Mouse (Mus musculus): ENCODE data around the gene Tmed9. TPM values are rescaled to one million over a fixed set of nuclear protein-coding genes. Genes with fewer than 3 reads are reported as not detected.

Gene Tmed9
- 29.5 TPM for polyA plus RNA-seq (2014; fragmentation: Illumina TruSeq; extraction: RNeasy Lipid Tissue Mini Kit (QIAGEN cat#74804); ENCODE audit: low read depth, low replicate concordance)

GRCm38 (mm10) chr13:55573432-55573831 lies at the start of gene Tmed9:
Gene Tmed9, plus strand, starts transcription at chr13:55573732.

DNA sequence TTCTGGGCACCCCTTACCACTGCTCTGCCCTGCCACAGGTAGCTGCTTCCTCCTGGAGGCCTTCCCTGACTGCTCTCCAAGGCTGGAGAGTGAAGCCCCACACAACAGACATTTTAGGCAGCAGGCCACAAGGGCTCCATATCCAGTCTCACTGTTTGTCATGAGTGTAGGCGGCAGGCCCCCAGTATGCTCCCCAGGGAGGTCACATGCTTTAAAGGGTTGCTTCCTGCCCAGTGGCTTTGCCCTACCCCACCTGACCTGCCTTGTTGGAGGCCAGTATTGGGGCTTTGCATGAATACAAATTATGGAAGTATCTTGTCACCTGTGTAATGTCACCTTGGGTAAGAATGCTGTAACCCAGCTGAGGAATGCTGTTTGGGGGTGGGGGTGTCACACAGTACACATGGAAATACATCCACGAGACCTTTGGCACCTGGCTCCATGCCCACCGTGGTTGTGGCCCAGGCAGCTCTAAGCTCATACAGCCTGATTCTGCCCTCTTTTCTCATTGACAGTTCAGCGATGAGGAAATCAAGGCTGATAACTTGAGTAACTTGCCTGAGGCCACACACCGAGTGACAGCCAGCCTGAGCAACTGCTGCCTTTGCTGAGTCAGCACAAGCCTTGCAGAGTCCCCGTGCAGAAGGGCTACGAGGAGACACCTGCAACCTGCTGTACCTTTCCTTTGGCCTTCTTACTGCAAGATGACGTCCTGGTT lies 44.2 kb upstream of the Tmed9 start, which contains the start of gene Dok3:
Gene Dok3, minus strand, starts transcription at position 99 of the 718 bp plus-strand sequence.

GRCm38 (mm10) chr13:55536194-55537175 lies 37.0 kb upstream of the Tmed9 start, which contains the start of gene Ddx41:
Gene Ddx41, minus strand, starts transcription at chr13:55536658.

DNA sequence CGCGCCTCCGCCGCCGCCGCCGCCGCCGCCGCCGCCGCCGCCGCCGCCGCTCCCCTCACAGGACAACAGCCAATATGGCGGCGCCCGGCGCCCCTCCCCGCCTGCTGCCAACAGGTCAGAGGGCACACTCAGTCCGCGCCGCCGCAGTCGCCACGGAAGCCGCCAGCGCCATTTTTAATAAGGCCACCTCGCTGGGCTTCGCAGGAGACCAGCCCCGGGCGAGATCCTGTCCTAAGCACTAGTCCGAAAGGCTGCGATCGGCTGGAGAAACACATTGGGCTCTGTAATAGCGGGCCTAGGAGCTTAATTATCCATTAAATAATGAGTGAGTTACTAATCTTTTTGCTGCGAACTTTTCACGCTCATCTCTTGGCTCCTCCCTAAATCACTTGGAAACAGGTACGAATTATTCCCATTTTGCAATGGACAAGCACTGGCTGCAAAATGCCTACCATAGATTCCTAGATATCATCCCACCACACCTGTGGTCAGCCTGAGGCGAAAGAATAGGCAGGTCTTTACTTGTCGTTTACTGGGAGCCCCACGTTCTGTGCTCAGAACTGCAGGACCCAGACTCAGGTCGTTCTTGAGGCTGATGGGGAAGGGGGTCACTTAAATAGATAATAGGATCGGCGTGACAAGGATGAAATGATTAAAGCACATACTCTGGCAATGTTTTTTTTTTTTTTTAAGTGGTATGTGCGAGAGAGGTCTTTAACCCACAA lies 2.3 kb upstream of the Tmed9 start, which contains the start of gene Fam193b:
Gene Fam193b, minus strand, starts transcription at position 94 of the 725 bp plus-strand sequence.

GRCm38 (mm10) chr13:55599566-55600540 lies 26.3 kb downstream of the Tmed9 start, which contains the start of gene B4galt7:
Gene B4galt7, plus strand, starts transcription at chr13:55599896.

DNA sequence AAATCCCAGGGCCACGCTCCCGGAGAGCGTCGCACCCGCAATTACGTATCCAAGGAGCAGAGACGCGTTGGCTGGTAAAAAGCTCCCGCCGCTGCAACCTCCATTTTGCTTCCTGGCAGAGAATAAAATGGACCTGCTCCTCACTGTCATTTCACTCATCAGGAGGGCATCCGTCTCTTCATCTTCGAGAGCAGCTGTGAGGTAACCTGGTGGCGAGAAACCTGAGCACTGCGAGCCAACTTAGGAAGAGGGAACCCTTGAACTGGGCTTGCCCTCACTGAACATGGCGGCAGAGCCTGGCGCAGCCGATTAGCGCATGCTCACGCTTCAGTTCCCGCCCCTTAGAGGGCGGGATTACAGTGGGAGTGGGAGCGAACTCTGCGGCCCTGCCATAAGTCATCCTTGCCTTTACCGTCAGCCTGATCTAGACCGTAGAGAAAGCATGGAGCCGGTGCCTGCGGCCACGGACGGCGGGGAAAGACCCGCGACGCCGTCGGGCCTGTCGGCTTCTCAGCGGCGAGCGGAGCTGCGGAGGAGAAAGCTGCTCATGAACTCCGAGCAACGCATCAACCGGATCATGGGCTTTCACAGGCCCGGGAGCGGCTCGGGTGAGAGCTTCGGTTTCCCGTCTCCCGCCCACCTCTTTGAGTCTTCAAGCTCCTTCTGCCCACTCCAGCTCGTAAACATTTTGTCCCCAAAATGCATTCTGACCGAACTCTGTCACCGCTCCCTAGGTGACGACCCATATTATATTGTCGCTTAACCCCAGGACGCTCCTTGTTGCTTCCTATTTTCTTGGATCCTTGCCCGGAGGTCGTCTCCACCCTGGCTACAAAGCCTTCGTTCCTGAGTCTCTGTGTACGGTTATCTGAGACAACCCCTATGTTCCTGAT lies 49.4 kb downstream of the Tmed9 start, which contains the start of gene Caml:
Gene Caml, plus strand, starts transcription at position 357 of the 893 bp plus-strand sequence.

GRCm38 (mm10) chr13:55634639-55635127 lies 61.2 kb downstream of the Tmed9 start, which contains the start of gene Ddx46:
Gene Ddx46, plus strand, starts transcription at chr13:55635027.

Other genes with a start within 250 kb of the Tmed9 start
- gene Mxd3, start 243.9 kb upstream of the Tmed9 start, polyA plus RNA-seq (2014; fragmentation: Illumina TruSeq; extraction: RNeasy Lipid Tissue Mini Kit (QIAGEN cat#74804); ENCODE audit: low read depth, low replicate concordance): not detected
- 38.0 TPM for gene Lman2, start 210.9 kb upstream of the Tmed9 start, polyA plus RNA-seq (2014; fragmentation: Illumina TruSeq; extraction: RNeasy Lipid Tissue Mini Kit (QIAGEN cat#74804); ENCODE audit: low read depth, low replicate concordance)
- not detected for gene Rgs14, start 204.0 kb upstream of the Tmed9 start, polyA plus RNA-seq (2014; fragmentation: Illumina TruSeq; extraction: RNeasy Lipid Tissue Mini Kit (QIAGEN cat#74804); ENCODE audit: low read depth, low replicate concordance)
- gene Slc34a1, start 175.5 kb upstream of the Tmed9 start, polyA plus RNA-seq (2014; fragmentation: Illumina TruSeq; extraction: RNeasy Lipid Tissue Mini Kit (QIAGEN cat#74804); ENCODE audit: low read depth, low replicate concordance): not detected
- not detected for gene Pfn3, start 158.5 kb upstream of the Tmed9 start, polyA plus RNA-seq (2014; fragmentation: Illumina TruSeq; extraction: RNeasy Lipid Tissue Mini Kit (QIAGEN cat#74804); ENCODE audit: low read depth, low replicate concordance)
- 23.3 TPM for gene F12, start 146.9 kb upstream of the Tmed9 start, polyA plus RNA-seq (2014; fragmentation: Illumina TruSeq; extraction: RNeasy Lipid Tissue Mini Kit (QIAGEN cat#74804); ENCODE audit: low read depth, low replicate concordance)
- gene Grk6, start 128.7 kb upstream of the Tmed9 start, polyA plus RNA-seq (2014; fragmentation: Illumina TruSeq; extraction: RNeasy Lipid Tissue Mini Kit (QIAGEN cat#74804); ENCODE audit: low read depth, low replicate concordance): 2.5 TPM
- not detected for gene Prr7, start 109.5 kb upstream of the Tmed9 start, polyA plus RNA-seq (2014; fragmentation: Illumina TruSeq; extraction: RNeasy Lipid Tissue Mini Kit (QIAGEN cat#74804); ENCODE audit: low read depth, low replicate concordance)
- 0.26 TPM for gene Dbn1, start 85.6 kb upstream of the Tmed9 start, polyA plus RNA-seq (2014; fragmentation: Illumina TruSeq; extraction: RNeasy Lipid Tissue Mini Kit (QIAGEN cat#74804); ENCODE audit: low read depth, low replicate concordance)
- gene Pdlim7, start 60.1 kb upstream of the Tmed9 start, polyA plus RNA-seq (2014; fragmentation: Illumina TruSeq; extraction: RNeasy Lipid Tissue Mini Kit (QIAGEN cat#74804); ENCODE audit: low read depth, low replicate concordance): 0.24 TPM
- not detected for gene Dok3, start 44.4 kb upstream of the Tmed9 start, polyA plus RNA-seq (2014; fragmentation: Illumina TruSeq; extraction: RNeasy Lipid Tissue Mini Kit (QIAGEN cat#74804); ENCODE audit: low read depth, low replicate concordance)
- gene Ddx41, start 37.1 kb upstream of the Tmed9 start, polyA plus RNA-seq (2014; fragmentation: Illumina TruSeq; extraction: RNeasy Lipid Tissue Mini Kit (QIAGEN cat#74804); ENCODE audit: low read depth, low replicate concordance): 2.3 TPM
- gene Fam193b, start 2.6 kb upstream of the Tmed9 start, polyA plus RNA-seq (2014; fragmentation: Illumina TruSeq; extraction: RNeasy Lipid Tissue Mini Kit (QIAGEN cat#74804); ENCODE audit: low read depth, low replicate concordance): 5.9 TPM
- gene B4galt7, start 26.2 kb downstream of the Tmed9 start, polyA plus RNA-seq (2014; fragmentation: Illumina TruSeq; extraction: RNeasy Lipid Tissue Mini Kit (QIAGEN cat#74804); ENCODE audit: low read depth, low replicate concordance): 1.5 TPM
- 28.3 TPM for gene Caml, start 49.3 kb downstream of the Tmed9 start, polyA plus RNA-seq (2014; fragmentation: Illumina TruSeq; extraction: RNeasy Lipid Tissue Mini Kit (QIAGEN cat#74804); ENCODE audit: low read depth, low replicate concordance)
- 27.6 TPM for gene Ddx46, start 61.3 kb downstream of the Tmed9 start, polyA plus RNA-seq (2014; fragmentation: Illumina TruSeq; extraction: RNeasy Lipid Tissue Mini Kit (QIAGEN cat#74804); ENCODE audit: low read depth, low replicate concordance)
- gene B230219D22Rik, start 119.4 kb downstream of the Tmed9 start, polyA plus RNA-seq (2014; fragmentation: Illumina TruSeq; extraction: RNeasy Lipid Tissue Mini Kit (QIAGEN cat#74804); ENCODE audit: low read depth, low replicate concordance): 40.7 TPM
- gene Txndc15, start 140.9 kb downstream of the Tmed9 start, polyA plus RNA-seq (2014; fragmentation: Illumina TruSeq; extraction: RNeasy Lipid Tissue Mini Kit (QIAGEN cat#74804); ENCODE audit: low read depth, low replicate concordance): 137 TPM
- 25.3 TPM for gene Pcbd2, start 153.6 kb downstream of the Tmed9 start, polyA plus RNA-seq (2014; fragmentation: Illumina TruSeq; extraction: RNeasy Lipid Tissue Mini Kit (QIAGEN cat#74804); ENCODE audit: low read depth, low replicate concordance)
- not detected for gene Catsper3, start 210.8 kb downstream of the Tmed9 start, polyA plus RNA-seq (2014; fragmentation: Illumina TruSeq; extraction: RNeasy Lipid Tissue Mini Kit (QIAGEN cat#74804); ENCODE audit: low read depth, low replicate concordance)

All from liver, adult 10 weeks (tissue).